Mouse (Mus musculus): Measurements from ENCODE around the gene Cdc42ep2.

DNA sequence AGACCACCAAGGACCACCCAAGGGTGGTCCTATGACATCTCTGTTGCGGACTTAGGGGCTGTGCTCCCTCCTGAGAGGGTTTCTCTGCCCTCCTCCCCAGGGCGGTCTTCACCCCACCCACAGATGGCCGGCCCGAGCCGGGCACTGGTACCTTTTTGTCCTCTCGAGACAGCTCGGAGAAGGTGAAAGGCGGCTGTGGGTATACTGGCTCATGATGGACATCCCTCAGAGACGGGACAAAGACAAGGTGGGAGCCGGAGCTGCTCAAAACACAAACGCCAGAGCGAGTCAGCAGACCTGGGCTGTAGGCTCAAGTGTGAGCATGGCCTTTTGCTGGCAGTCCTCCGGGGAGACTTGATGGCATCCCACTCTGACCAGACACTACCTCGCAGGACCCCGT lies 18.8 kb upstream of the Cdc42ep2 start:
- no peak for TF ChIP-seq TAL1 (IDR thresholded peaks at IDR 0.05; ENCODE audit: low read length)
- TF ChIP-seq GATA1 (IDR thresholded peaks at IDR 0.05; ENCODE audit: low read length): no peak

All from erythroblast, embryonic 14.5 days (primary cell).